Comparison of ENCODE assay signal across 31 mouse cellular contexts in the genomic region with DNA sequence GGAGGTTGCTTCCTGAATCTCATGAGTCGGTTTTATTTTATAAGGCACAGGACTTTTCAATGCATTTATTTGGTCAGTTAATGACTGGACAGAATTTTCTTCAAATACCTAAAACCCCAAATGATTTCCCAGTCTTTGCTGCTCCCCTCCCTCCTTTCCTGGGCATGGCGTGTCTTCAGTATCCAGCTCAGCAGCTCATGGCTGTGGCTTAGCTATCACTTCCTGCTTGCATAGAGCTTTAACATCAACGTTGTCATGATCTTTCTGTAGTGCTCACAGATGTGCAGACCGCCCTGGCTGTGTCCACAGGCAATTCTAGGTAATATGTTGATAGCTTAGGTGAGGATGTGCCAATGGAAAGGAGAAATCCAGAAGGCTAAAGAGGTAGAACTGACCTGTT. TPM values are rescaled to one million over a fixed set of nuclear protein-coding genes. Genes with fewer than 3 reads are reported as not detected.
"Had no signal": no experiment of that assay in that cellular context is flagged by ENCODE, and none has a peak within 500 bp of the region (broad histone marks: within the 10 kb centered on the region; RNA-seq: fewer than 3 reads in every experiment).

No protein-coding gene starts in this region.

- H3K36me3 ChIP-seq: liver, embryonic 15.5 days; lung, embryonic 15.5 days; midbrain, embryonic 10.5 days; midbrain, embryonic 13.5 days had no signal

- H3K4me2 ChIP-seq: liver, embryonic 15.5 days; lung, embryonic 15.5 days; midbrain, embryonic 13.5 days had no signal

- H3K4me1 ChIP-seq: lung, embryonic 15.5 days; midbrain, embryonic 10.5 days; midbrain, embryonic 13.5 days had no signal

- H3K27ac ChIP-seq: kidney, postnatal 0 days; left cerebral cortex, adult 2 months; liver, embryonic 15.5 days; lung, embryonic 15.5 days; midbrain, embryonic 10.5 days; midbrain, embryonic 13.5 days; stomach, postnatal 0 days had no signal

- H3K4me3 ChIP-seq: left cerebral cortex, adult 2 months; liver, embryonic 15.5 days; lung, embryonic 15.5 days; midbrain, embryonic 10.5 days; midbrain, embryonic 13.5 days; myocyte had no signal

- H3K9ac ChIP-seq: liver, embryonic 15.5 days; lung, embryonic 15.5 days; midbrain, embryonic 13.5 days had no signal

- H3K27me3 ChIP-seq: liver, embryonic 15.5 days; lung, embryonic 15.5 days; midbrain, embryonic 13.5 days had no signal

- H3K9me3 ChIP-seq: liver, embryonic 15.5 days; lung, embryonic 15.5 days; midbrain, embryonic 10.5 days; midbrain, embryonic 13.5 days had no signal

- DNase-seq: kidney, adult 2 months; kidney, postnatal 36 days; layer of hippocampus, postnatal 36 days; lung, adult 18-20 months; lung, postnatal 10 days; lung, postnatal 36 days; right cerebral cortex, adult 18-20 months; right cerebral cortex, postnatal 14 days; right cerebral cortex, postnatal 4 days; thymus, adult 2 months; thymus, postnatal 36 days had no signal

- ATAC-seq: intestine, postnatal 0 days; midbrain, embryonic 13.5 days; midbrain, embryonic 16.5 days had no signal

RNA-seq across cellular contexts. Expression of gene Ldhc, which starts 11.0 kb away (rescaled TPM):
- total RNA-seq: layer of hippocampus, adult 8-10 months; layer of hippocampus, postnatal 10 days; layer of hippocampus, postnatal 36 days; left cerebral cortex, adult 2 months; left cerebral cortex, postnatal 10 days; left cerebral cortex, postnatal 36 days; liver, adult 2 months had no signal
- polyA plus RNA-seq: intestine, postnatal 0 days; kidney, embryonic 14.5 days; kidney, postnatal 0 days; limb, embryonic 14.5 days; liver, adult 2 months; midbrain, embryonic 10.5 days; neural tube, embryonic 11.5 days; stomach, embryonic 14.5 days; stomach, postnatal 0 days; urinary bladder, adult 2 months had no signal
